Mouse (Mus musculus): ENCODE data around the gene Slc28a3. TPM values are rescaled to one million over a fixed set of nuclear protein-coding genes. Genes with fewer than 3 reads are reported as not detected.

Slc28a3 gene
- polyA plus RNA-seq, 1 experiment from 2014 or later: not detected

DNA sequence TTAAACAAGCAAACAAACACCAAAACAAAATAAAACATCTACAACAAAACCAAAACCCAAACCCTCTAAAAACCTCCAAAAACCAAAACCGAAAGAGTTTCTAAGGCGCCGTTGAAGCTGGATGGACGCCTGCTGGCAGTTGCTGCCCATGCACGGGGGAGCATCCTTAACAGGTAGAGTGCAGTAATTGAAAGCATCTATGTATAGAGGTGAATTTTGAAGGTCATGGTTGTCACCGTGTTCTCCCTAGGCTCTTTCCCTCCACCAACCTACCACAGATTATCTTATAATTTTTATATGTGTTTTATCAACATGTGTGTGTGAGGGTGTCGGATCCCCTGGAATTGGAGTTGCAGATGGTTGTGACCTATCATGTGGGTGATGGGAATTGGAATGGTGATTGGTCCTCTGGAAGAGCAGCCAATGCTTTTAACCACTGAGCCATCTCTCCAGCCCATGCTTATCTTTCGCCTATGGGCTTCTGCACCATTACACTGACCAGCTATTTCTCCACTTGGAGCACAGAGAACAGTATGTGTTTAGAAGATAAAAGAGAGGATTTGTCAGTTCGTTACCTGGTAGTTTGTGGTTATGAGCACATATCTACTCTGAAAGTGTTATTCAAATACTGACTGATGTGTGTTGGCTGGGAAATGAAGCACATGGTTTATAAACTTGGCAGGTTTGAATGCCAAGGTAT lies 89.2 kb downstream of the Slc28a3 start:
- ATAC-seq (ENCODE audit: extremely low read depth, insufficient number of reproducible peaks, low FRiP score, low TSS enrichment): no peak
- 85% methylated on average over 9 of the region's 9 CpGs for WGBS

DNA sequence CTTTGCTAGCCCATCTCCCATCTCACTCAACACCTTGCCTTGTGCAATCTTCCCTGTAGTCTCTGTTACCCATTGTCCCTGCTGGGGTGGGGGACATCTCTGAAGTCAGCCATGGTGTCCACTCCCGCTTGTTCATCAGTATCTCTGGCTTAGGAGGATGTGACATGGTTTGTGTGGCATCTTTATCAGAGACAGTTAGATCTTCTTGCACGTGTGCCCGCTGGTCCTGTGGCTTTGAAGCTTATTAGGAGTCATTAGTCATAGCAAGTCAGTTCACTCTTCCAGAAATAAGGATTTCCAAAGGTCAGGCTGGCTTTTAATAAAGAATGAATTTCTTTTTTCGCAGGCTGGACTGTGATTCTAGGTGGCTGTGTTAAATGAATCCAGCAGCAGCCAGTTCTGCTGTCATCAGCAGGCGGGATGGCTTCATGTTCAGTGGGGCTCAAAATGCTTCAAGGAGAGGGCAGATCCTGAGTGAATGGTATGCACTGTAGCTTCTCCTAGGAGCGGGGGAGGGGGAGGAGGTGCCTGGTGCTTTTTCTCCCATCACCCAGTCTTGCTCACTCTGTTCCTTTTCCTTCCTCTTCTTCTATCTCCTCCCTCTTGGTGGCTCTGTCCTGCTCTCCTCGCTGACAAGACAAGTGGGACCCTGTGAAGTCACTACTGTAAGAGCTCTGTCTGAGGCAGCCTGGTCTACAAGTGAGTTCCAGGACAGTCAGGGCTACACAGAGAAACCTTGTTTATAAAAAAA lies 89.9 kb downstream of the Slc28a3 start:
- H3K27ac ChIP-seq (replicated peaks): no peak overlapping the region
- no peak for ATAC-seq (ENCODE audit: extremely low read depth, insufficient number of reproducible peaks, low FRiP score, low TSS enrichment)
- no peaks in the 10 kb centered on the region for H3K36me3 ChIP-seq
- no peak overlapping the region for H3K4me2 ChIP-seq
- H3K9me3 ChIP-seq: peaks cover 4% of the 10 kb centered on the region; the same call in 1 of the 2 replicates
- no peak overlapping the region for H3K9ac ChIP-seq
- H3K4me1 ChIP-seq: peaks cover 50% of the 10 kb centered on the region
- H3K27me3 ChIP-seq (replicated peaks): peaks cover 21% of the 10 kb centered on the region
- 27% methylated on average over 7 of the region's 7 CpGs for WGBS
- H3K4me3 ChIP-seq: no peak overlapping the region

More for the DNA sequence above, 89.2 kb downstream of the Slc28a3 start:
- H3K9me3 ChIP-seq: peaks cover 8% of the 10 kb centered on the region; the same call in 1 of the 2 replicates
- no peak overlapping the region for H3K4me2 ChIP-seq
- H3K4me3 ChIP-seq: no peak overlapping the region
- H3K4me1 ChIP-seq: peaks cover 45% of the 10 kb centered on the region
- peaks cover 21% of the 10 kb centered on the region for H3K27me3 ChIP-seq (replicated peaks)
- no peaks in the 10 kb centered on the region for H3K36me3 ChIP-seq
- no peak overlapping the region for H3K27ac ChIP-seq (replicated peaks)
- no peak overlapping the region for H3K9ac ChIP-seq

DNA sequence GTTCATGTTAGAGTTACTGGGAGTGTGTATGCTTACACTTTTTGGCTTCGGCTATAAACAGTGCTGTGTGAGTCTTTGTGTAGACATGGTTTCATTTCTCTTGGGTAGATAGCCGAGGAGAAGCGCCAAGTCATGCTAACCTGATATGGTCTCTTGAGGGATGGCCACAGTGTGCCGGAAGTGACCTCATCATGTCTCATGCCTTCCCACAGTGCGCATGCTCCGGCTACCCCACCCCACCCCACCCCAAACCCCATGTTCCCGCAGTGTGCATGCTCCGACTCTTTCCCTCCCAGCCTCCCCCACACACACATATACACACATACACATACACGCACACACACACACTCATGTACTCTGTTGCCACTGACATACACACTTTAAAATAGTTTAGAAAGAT lies 90.6 kb downstream of the Slc28a3 start:
- Histone ChIP-seq H3K27me3 (replicated peaks) (peaks cover 21% of the 10 kb centered on the region), H3K4me1 (peaks cover 50% of the 10 kb centered on the region), H3K4me3 (no peak overlapping the region), H3K9me3 (no peaks in the 10 kb centered on the region; the same call in 1 of the 2 replicates), H3K4me2 (no peak overlapping the region), H3K9ac (no peak overlapping the region), H3K27ac (replicated peaks) (no peak overlapping the region), H3K36me3 (no peaks in the 10 kb centered on the region)
- 0 out of 2 replicates have a peak, but pooled peaks have one; percentile 45 for ATAC-seq (ENCODE audit: extremely low read depth, insufficient number of reproducible peaks, low FRiP score, low TSS enrichment)
- 72% methylated on average over 9 of the region's 9 CpGs for WGBS

DNA sequence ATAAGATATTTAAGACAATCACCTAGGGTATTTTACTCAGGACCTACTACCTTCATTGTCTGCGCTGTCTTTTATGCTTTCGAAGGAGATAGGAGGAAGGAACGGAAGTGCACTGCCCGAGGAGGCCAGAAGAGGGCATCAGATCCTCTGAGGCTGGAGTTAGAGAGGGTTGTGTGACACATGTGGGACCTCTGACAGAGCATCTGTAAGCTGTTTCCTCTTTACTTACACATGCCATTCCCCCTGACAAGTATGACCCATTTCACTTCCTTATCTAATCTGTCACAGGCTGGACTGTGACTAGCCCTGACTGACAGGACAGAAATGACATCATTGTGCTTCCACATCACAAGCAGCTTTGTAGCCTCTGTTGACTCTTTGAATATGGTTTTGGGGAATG lies 94.4 kb downstream of the Slc28a3 start:
- 79% methylated on average over 4 of the region's 4 CpGs for WGBS
- H3K27ac ChIP-seq (replicated peaks): peak overlapping the region; percentile 45; the same call in 1 of the 2 replicates

DNA sequence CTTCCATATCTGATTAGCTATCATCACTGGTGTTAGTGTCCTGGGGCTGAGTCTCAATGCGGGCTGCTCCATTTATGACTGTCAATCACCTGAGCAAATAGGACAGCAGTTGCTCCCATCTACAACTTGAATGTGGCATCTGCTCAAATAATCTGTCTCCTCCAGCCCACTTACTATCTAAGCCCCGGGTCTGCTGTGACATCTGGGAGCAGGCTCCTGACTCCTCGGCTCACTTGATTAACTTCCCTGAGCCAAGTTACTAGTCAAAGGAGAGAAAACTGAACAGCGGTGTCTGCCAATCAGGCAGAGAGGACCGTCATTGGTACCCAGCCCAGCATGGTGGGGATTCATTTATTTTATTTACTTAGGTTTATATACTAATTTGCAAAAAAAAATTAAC lies 95.0 kb downstream of the Slc28a3 start:
- no peaks in the 10 kb centered on the region for H3K36me3 ChIP-seq
- no peaks in the 10 kb centered on the region for H3K27me3 ChIP-seq (replicated peaks)
- H3K4me1 ChIP-seq: peaks cover 21% of the 10 kb centered on the region
- H3K4me3 ChIP-seq: no peak overlapping the region
- no peak for ATAC-seq (ENCODE audit: extremely low read depth, insufficient number of reproducible peaks, low FRiP score, low TSS enrichment)
- 81% methylated on average over 5 of the region's 5 CpGs for WGBS
- H3K9ac ChIP-seq: no peak overlapping the region
- H3K4me2 ChIP-seq: no peak overlapping the region
- 0 out of 2 replicates have a peak overlapping the region, but pooled peaks have one; percentile 45 for H3K27ac ChIP-seq (replicated peaks)
- no peaks in the 10 kb centered on the region; the same call in 1 of the 2 replicates for H3K9me3 ChIP-seq

More for the DNA sequence above, 94.4 kb downstream of the Slc28a3 start:
- no peak overlapping the region for H3K4me2 ChIP-seq
- no peaks in the 10 kb centered on the region; the same call in 1 of the 2 replicates for H3K9me3 ChIP-seq
- ATAC-seq (ENCODE audit: extremely low read depth, insufficient number of reproducible peaks, low FRiP score, low TSS enrichment): 0 out of 2 replicates have a peak, but pooled peaks have one; percentile 40
- no peak overlapping the region for H3K4me3 ChIP-seq
- no peaks in the 10 kb centered on the region for H3K36me3 ChIP-seq
- H3K27me3 ChIP-seq (replicated peaks): no peaks in the 10 kb centered on the region
- H3K9ac ChIP-seq: no peak overlapping the region
- H3K4me1 ChIP-seq: peaks cover 28% of the 10 kb centered on the region

DNA sequence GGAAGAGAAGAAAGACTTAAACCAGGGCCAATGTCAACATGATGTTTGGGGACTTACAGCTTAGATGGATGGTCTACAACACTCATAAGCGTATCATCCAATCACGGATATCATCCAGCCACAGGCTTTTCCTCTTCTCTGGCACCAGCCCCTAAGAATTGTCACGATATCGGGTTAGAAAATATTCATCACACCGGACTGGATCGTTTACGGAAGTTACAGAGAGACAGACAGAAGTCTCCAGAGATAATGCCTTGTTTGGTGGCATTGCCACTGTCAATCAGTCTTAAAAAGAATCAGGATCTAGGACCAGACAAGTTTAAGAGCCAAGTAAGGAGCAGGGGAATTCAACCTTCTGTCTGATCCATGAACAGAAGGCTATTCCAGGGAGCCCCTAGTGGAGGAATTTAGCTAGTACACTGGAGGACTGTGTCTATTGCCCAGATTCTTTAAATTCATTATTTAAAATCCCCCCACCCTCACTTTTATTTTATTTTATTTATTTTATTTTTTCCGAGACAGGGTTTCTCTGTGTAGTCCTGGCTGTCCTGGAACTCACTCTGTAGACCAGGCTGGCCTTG lies 96.4 kb downstream of the Slc28a3 start:
- no peak for ATAC-seq (ENCODE audit: extremely low read depth, insufficient number of reproducible peaks, low FRiP score, low TSS enrichment)
- peaks cover 16% of the 10 kb centered on the region for H3K4me1 ChIP-seq
- 81% methylated on average over 8 of the region's 8 CpGs for whole genome bisulfite sequencing
- no peak overlapping the region for H3K27ac ChIP-seq (replicated peaks)
- no peaks in the 10 kb centered on the region; the same call in 1 of the 2 replicates for H3K9me3 ChIP-seq
- no peak overlapping the region for H3K9ac ChIP-seq
- H3K27me3 ChIP-seq (replicated peaks): no peaks in the 10 kb centered on the region
- H3K4me2 ChIP-seq: no peak overlapping the region
- H3K4me3 ChIP-seq: no peak overlapping the region
- no peaks in the 10 kb centered on the region for H3K36me3 ChIP-seq

DNA sequence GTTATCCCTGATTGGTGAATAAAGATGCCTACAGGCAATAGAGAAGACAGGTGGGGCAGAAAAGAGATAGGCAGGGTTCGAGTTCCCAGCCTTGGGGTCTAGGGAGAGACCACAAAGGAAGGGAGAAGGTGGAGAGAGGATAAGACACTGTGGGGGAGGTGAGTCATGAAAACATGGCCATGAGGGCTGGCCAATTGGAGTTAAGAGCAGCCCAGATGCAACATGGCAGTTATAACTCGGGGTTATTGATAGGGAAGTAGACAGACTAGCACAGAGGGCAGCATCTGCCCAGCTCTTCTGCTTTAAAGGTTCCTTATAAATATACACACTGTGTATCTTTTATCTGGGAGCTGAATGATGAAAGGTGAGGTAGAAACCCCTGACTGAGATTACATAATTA lies 98.8 kb downstream of the Slc28a3 start:
- Histone ChIP-seq H3K9me3 (no peaks in the 10 kb centered on the region; the same call in 1 of the 2 replicates), H3K9ac (no peak overlapping the region), H3K4me2 (no peak overlapping the region), H3K36me3 (no peaks in the 10 kb centered on the region), H3K27ac (replicated peaks) (no peak overlapping the region), H3K4me1 (peaks cover 11% of the 10 kb centered on the region), H3K4me3 (no peak overlapping the region), H3K27me3 (replicated peaks) (peaks cover 11% of the 10 kb centered on the region; the same call in 1 of the 2 replicates)
- ATAC-seq (ENCODE audit: extremely low read depth, insufficient number of reproducible peaks, low FRiP score, low TSS enrichment): no peak
- 49% methylated on average over 2 of the region's 2 CpGs for WGBS

DNA sequence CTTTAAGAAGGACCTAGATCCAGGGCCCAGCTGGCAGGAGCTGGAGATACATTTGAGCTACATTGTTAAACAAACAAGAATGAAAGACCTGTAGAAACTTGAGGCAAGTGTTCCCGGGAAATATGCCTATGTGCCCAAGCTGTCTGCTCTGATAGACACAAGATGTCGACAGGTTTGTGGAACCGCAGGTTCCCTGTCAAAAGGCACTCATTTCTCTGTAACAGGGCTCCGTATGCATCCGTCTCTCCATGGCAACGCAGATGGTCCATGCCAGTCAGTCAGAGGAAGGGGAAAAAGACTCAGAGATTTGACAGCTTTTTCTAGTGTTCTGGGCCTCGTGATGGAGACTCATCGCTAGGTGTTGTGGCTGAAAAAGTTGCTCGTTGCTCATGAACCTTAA lies 99.4 kb downstream of the Slc28a3 start:
- no peak overlapping the region for H3K27ac ChIP-seq (replicated peaks)
- H3K4me2 ChIP-seq: no peak overlapping the region
- H3K27me3 ChIP-seq (replicated peaks): peaks cover 12% of the 10 kb centered on the region; the same call in 1 of the 2 replicates
- no peaks in the 10 kb centered on the region; the same call in 1 of the 2 replicates for H3K9me3 ChIP-seq
- no peaks in the 10 kb centered on the region for H3K36me3 ChIP-seq
- peaks cover 5% of the 10 kb centered on the region for H3K4me1 ChIP-seq
- ATAC-seq (ENCODE audit: extremely low read depth, insufficient number of reproducible peaks, low FRiP score, low TSS enrichment): no peak
- no peak overlapping the region for H3K9ac ChIP-seq
- H3K4me3 ChIP-seq: no peak overlapping the region
- 81% methylated on average over 9 of the region's 9 CpGs for WGBS

DNA sequence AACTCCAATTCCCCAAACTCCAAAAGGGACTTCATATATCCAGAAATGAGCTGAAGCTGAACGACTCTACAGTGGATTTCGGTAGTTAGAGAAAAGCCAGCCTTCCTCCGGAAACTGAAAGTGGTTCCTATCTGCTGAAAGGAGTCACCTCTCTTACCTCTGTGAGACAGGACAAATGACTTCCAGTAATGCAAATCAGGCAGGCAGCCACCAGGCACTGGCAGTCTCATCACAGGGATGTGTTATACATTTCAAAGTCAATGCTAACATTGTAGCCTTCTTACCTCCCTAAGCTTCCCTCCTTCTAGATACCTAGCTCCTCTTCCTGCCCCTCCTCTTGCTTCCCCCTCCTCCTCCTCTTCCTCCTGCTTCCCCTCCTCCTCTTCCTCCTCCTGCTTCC lies 101.4 kb downstream of the Slc28a3 start:
- WGBS: 39% methylated on average over 3 of the region's 3 CpGs
- no peak for ATAC-seq (ENCODE audit: extremely low read depth, insufficient number of reproducible peaks, low FRiP score, low TSS enrichment)
- Histone ChIP-seq H3K27me3 (replicated peaks) (peaks cover 26% of the 10 kb centered on the region), H3K36me3 (no peaks in the 10 kb centered on the region), H3K4me3 (no peak overlapping the region), H3K9ac (no peak overlapping the region), H3K4me1 (0 out of 2 replicates have a peak, but pooled peaks cover 2% of the 10 kb centered on the region), H3K27ac (replicated peaks) (no peak overlapping the region), H3K9me3 (no peaks in the 10 kb centered on the region), H3K4me2 (no peak overlapping the region)

DNA sequence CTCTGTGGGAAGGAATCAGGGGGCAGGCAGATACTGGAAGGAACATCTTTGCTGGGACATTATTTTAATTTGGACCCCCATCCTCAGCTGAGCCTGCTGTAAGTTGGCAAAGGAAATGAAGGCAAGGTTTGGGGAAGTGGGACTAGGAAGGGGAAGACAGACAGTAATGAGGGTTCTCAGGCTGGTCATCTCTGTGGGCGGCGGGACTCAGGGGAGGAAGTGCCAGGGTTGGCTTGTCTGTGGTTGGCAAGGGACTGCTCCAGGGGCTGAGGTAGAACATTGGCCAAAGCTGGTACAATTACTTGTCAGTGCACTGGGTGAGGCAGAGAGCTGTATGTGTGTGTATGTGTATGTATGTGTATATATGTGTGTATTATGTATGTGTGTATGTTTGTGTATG lies 107.1 kb downstream of the Slc28a3 start:
- no peaks in the 10 kb centered on the region for H3K9me3 ChIP-seq
- no peak overlapping the region for H3K9ac ChIP-seq
- H3K36me3 ChIP-seq: no peaks in the 10 kb centered on the region
- no peak for ATAC-seq (ENCODE audit: extremely low read depth, insufficient number of reproducible peaks, low FRiP score, low TSS enrichment)
- H3K27ac ChIP-seq (replicated peaks): no peak overlapping the region
- no peaks in the 10 kb centered on the region for H3K4me1 ChIP-seq
- H3K4me3 ChIP-seq: no peak overlapping the region
- peaks cover 59% of the 10 kb centered on the region for H3K27me3 ChIP-seq (replicated peaks)
- WGBS: 87% methylated on average over 2 of the region's 2 CpGs
- no peak overlapping the region for H3K4me2 ChIP-seq

DNA sequence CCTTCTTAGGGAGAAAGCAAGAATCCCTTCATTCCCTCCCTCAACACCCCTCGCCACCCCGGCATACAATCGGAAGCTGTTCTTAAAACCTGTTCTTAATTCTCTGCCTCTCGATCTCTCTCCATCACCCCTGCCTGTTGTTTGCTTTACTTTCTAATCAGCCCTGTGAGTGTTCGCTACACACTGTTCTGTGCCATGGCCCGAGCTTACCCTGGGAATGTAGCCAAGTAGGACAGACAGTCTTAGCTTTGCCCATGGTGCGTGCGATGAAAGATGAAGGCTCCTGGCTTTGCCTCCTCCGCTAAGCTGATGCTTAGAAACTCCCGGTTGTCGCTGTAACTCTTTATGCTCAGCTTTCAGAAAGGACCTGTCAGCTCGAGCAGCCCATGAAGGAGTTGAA lies 112.9 kb downstream of the Slc28a3 start:
- no peaks in the 10 kb centered on the region for H3K36me3 ChIP-seq
- WGBS: 39% methylated on average over 12 of the region's 12 CpGs
- peaks cover 35% of the 10 kb centered on the region for H3K27me3 ChIP-seq (replicated peaks)
- peaks cover 43% of the 10 kb centered on the region for H3K4me1 ChIP-seq
- peak overlapping the region; percentile 45; the same call in 1 of the 2 replicates for H3K9ac ChIP-seq
- ATAC-seq (ENCODE audit: extremely low read depth, insufficient number of reproducible peaks, low FRiP score, low TSS enrichment): no peak
- H3K9me3 ChIP-seq: no peaks in the 10 kb centered on the region
- peak overlapping the region; percentile 52 for H3K4me2 ChIP-seq
- H3K27ac ChIP-seq (replicated peaks): no peak overlapping the region
- H3K4me3 ChIP-seq: no peak overlapping the region
